Mouse (Mus musculus) kidney, adult 2 months (tissue): ENCODE measurements around the gene Rbfox1.

Experiments used
- CTCF ChIP-seq: fragments of 200-500 bp; conservative IDR thresholded peaks from 2 replicates; pipeline ENCODE4 v1.5.1; 2011; ENCODE audit warnings: low read depth, mild to moderate bottlenecking, control low read depth, low read length, moderate library complexity, mixed read lengths; ENCODE audit not compliant: insufficient read depth, insufficient read length
- POLR2A ChIP-seq: fragments of 200-500 bp; IDR thresholded peaks from one replicate; pipeline ENCODE4 v1.6.1; 2011; ENCODE audit warnings: low read depth, low read length, control low read depth

DNA sequence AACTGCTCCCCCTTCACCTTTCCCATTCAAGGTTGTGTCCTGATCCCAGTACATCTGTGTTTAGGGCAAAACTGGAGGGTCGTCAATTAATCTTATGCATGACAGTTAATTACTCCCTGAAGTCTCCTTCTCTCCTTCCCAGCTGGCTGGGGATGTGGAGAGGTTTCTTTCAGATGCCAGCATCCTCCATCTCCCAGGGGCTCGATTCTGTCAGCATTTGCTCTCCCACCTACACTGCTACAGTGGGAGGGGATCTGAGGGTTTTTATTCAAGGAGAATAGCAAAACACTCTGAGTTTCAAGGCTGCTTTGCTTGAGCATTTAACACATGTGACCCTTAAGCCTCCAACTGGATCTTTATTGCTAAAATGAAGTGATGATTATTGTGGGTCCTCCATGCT is 496.4 kb downstream of the Rbfox1 start:
- TF ChIP-seq CTCF, result no peak
- TF ChIP-seq POLR2A, result no peak
